Mouse (Mus musculus): Measurements from ENCODE around the gene Zfp831. TPM values are rescaled to one million over a fixed set of nuclear protein-coding genes. Genes with fewer than 3 reads are reported as not detected.

Zfp831 gene
- polyA plus RNA-seq (2012; rRNA removed) = 0.09 and 0.12 TPM in 2 replicates

GRCm38 (mm10) chr2:174643448-174644144 is at the start of gene Zfp831:
Gene Zfp831, plus strand, starts transcription at chr2:174643534.
- no peaks in the 10 kb centered on the region for H3K36me3 ChIP-seq (ENCODE audit: control insufficient read depth, insufficient read depth, low read length)
- H3K27me3 ChIP-seq (ENCODE audit: control insufficient read depth, insufficient read depth, low read length) = no peaks in the 10 kb centered on the region
- no peak within 1 kb of the TSS for H3K27ac ChIP-seq (ENCODE audit: control insufficient read depth, insufficient read depth, low read depth, low read length)
- H3K4me1 ChIP-seq (ENCODE audit: control insufficient read depth, insufficient read depth, low read length) = peaks cover 3% of the 10 kb centered on the region
- TF ChIP-seq POLR2A (IDR thresholded peaks at IDR 0.05; ENCODE audit: control insufficient read depth, low read depth, low read length) (no peak), CTCF (IDR thresholded peaks at IDR 0.05; ENCODE audit: control insufficient read depth, insufficient read depth, insufficient replicate concordance, low read depth, low read length) (no peak)
- H3K4me3 ChIP-seq (ENCODE audit: control insufficient read depth, low read depth, low read length) = no peak within 1 kb of the TSS

- H3K36me3 ChIP-seq (ENCODE audit: control insufficient read depth, insufficient read depth, low read length) = no peaks in the 10 kb centered on the region
- TF ChIP-seq CTCF (IDR thresholded peaks at IDR 0.05; ENCODE audit: control insufficient read depth, insufficient read depth, insufficient replicate concordance, low read depth, low read length) = no peak
- no peak for TF ChIP-seq POLR2A (IDR thresholded peaks at IDR 0.05; ENCODE audit: control insufficient read depth, low read depth, low read length)
- H3K27ac ChIP-seq (ENCODE audit: control insufficient read depth, insufficient read depth, low read depth, low read length) = no peak overlapping the region
- peaks cover 5% of the 10 kb centered on the region; the same call in 1 of the 2 replicates for H3K4me1 ChIP-seq (ENCODE audit: control insufficient read depth, insufficient read depth, low read length)
- H3K4me3 ChIP-seq (ENCODE audit: control insufficient read depth, low read depth, low read length) = no peak overlapping the region
- no peaks in the 10 kb centered on the region for H3K27me3 ChIP-seq (ENCODE audit: control insufficient read depth, insufficient read depth, low read length)
Observed at GRCm38 (mm10) chr2:174594965-174595364, 48.4 kb upstream of the Zfp831 start.

- TF ChIP-seq CTCF (IDR thresholded peaks at IDR 0.05; ENCODE audit: control insufficient read depth, insufficient read depth, insufficient replicate concordance, low read depth, low read length) (no peak), POLR2A (IDR thresholded peaks at IDR 0.05; ENCODE audit: control insufficient read depth, low read depth, low read length) (no peak)
- H3K36me3 ChIP-seq (ENCODE audit: control insufficient read depth, insufficient read depth, low read length) = no peaks in the 10 kb centered on the region
- peaks cover 5% of the 10 kb centered on the region; the same call in 1 of the 2 replicates for H3K4me1 ChIP-seq (ENCODE audit: control insufficient read depth, insufficient read depth, low read length)
- no peak overlapping the region for H3K4me3 ChIP-seq (ENCODE audit: control insufficient read depth, low read depth, low read length)
- no peaks in the 10 kb centered on the region for H3K27me3 ChIP-seq (ENCODE audit: control insufficient read depth, insufficient read depth, low read length)
- no peak overlapping the region for H3K27ac ChIP-seq (ENCODE audit: control insufficient read depth, insufficient read depth, low read depth, low read length)
Observed at GRCm38 (mm10) chr2:174595611-174596010, 47.7 kb upstream of the Zfp831 start.

- no peak overlapping the region for H3K4me3 ChIP-seq (ENCODE audit: control insufficient read depth, low read depth, low read length)
- TF ChIP-seq POLR2A (IDR thresholded peaks at IDR 0.05; ENCODE audit: control insufficient read depth, low read depth, low read length) (no peak), CTCF (IDR thresholded peaks at IDR 0.05; ENCODE audit: control insufficient read depth, insufficient read depth, insufficient replicate concordance, low read depth, low read length) (no peak)
- H3K27ac ChIP-seq (ENCODE audit: control insufficient read depth, insufficient read depth, low read depth, low read length) = no peak overlapping the region
- no peaks in the 10 kb centered on the region for H3K36me3 ChIP-seq (ENCODE audit: control insufficient read depth, insufficient read depth, low read length)
- H3K4me1 ChIP-seq (ENCODE audit: control insufficient read depth, insufficient read depth, low read length) = peaks cover 5% of the 10 kb centered on the region; the same call in 1 of the 2 replicates
- H3K27me3 ChIP-seq (ENCODE audit: control insufficient read depth, insufficient read depth, low read length) = no peaks in the 10 kb centered on the region
Observed at GRCm38 (mm10) chr2:174596457-174596856, 46.9 kb upstream of the Zfp831 start.

- H3K36me3 ChIP-seq (ENCODE audit: control insufficient read depth, insufficient read depth, low read length) = no peaks in the 10 kb centered on the region
- no peaks in the 10 kb centered on the region for H3K27me3 ChIP-seq (ENCODE audit: control insufficient read depth, insufficient read depth, low read length)
- no peak overlapping the region for H3K27ac ChIP-seq (ENCODE audit: control insufficient read depth, insufficient read depth, low read depth, low read length)
- TF ChIP-seq CTCF (IDR thresholded peaks at IDR 0.05; ENCODE audit: control insufficient read depth, insufficient read depth, insufficient replicate concordance, low read depth, low read length) (no peak), POLR2A (IDR thresholded peaks at IDR 0.05; ENCODE audit: control insufficient read depth, low read depth, low read length) (no peak)
- no peak overlapping the region for H3K4me3 ChIP-seq (ENCODE audit: control insufficient read depth, low read depth, low read length)
- peaks cover 5% of the 10 kb centered on the region; the same call in 1 of the 2 replicates for H3K4me1 ChIP-seq (ENCODE audit: control insufficient read depth, insufficient read depth, low read length)
Observed at GRCm38 (mm10) chr2:174598451-174598850, 44.9 kb upstream of the Zfp831 start.

- Histone ChIP-seq H3K27me3 (ENCODE audit: control insufficient read depth, insufficient read depth, low read length) (no peaks in the 10 kb centered on the region), H3K4me1 (ENCODE audit: control insufficient read depth, insufficient read depth, low read length) (peaks cover 5% of the 10 kb centered on the region; the same call in 1 of the 2 replicates), H3K27ac (ENCODE audit: control insufficient read depth, insufficient read depth, low read depth, low read length) (no peak overlapping the region), H3K4me3 (ENCODE audit: control insufficient read depth, low read depth, low read length) (no peak overlapping the region), H3K36me3 (ENCODE audit: control insufficient read depth, insufficient read depth, low read length) (no peaks in the 10 kb centered on the region)
- TF ChIP-seq CTCF (IDR thresholded peaks at IDR 0.05; ENCODE audit: control insufficient read depth, insufficient read depth, insufficient replicate concordance, low read depth, low read length) (no peak), POLR2A (IDR thresholded peaks at IDR 0.05; ENCODE audit: control insufficient read depth, low read depth, low read length) (no peak)
Observed at GRCm38 (mm10) chr2:174599071-174599635, 44.2 kb upstream of the Zfp831 start.

- peaks cover 5% of the 10 kb centered on the region; the same call in 1 of the 2 replicates for H3K4me1 ChIP-seq (ENCODE audit: control insufficient read depth, insufficient read depth, low read length)
- H3K4me3 ChIP-seq (ENCODE audit: control insufficient read depth, low read depth, low read length) = no peak overlapping the region
- H3K36me3 ChIP-seq (ENCODE audit: control insufficient read depth, insufficient read depth, low read length) = no peaks in the 10 kb centered on the region
- no peaks in the 10 kb centered on the region for H3K27me3 ChIP-seq (ENCODE audit: control insufficient read depth, insufficient read depth, low read length)
- no peak overlapping the region for H3K27ac ChIP-seq (ENCODE audit: control insufficient read depth, insufficient read depth, low read depth, low read length)
- TF ChIP-seq CTCF (IDR thresholded peaks at IDR 0.05; ENCODE audit: control insufficient read depth, insufficient read depth, insufficient replicate concordance, low read depth, low read length) = no peak
- no peak for TF ChIP-seq POLR2A (IDR thresholded peaks at IDR 0.05; ENCODE audit: control insufficient read depth, low read depth, low read length)
Observed at GRCm38 (mm10) chr2:174599853-174600271, 43.5 kb upstream of the Zfp831 start.
